Mouse (Mus musculus) spleen, postnatal 10 days (tissue): ENCODE measurements at regions not wholly inside any gene's neighbourhood (a gene's known extent, or its start where the extent isn't known, plus 50 kb on each side); places are given as distances from the start of the nearest gene placed in this dataset.
A peak's percentile ranks its signal among the peaks of the same experiment; 100 is the strongest.

Experiments used
- DNase-seq, 2 experiments: peaks; one replicate each; pipeline ENCODE4 v3.0.0; 2021 to 2022; ENCODE audit warnings: low spot score in 2 of 2

- DNase-seq: no peak
Observed at GRCm38 (mm10) chr15:37166744-37167143, 159.2 kb upstream of the Zfp706 start.

- no peak for DNase-seq
Observed at GRCm38 (mm10) chr15:37165887-37166507, 158.4 kb upstream of the Zfp706 start.

GRCm38 (mm10) chr15:37165216-37165615 lies 157.6 kb upstream of the Zfp706 start:
- DNase-seq: no peak

GRCm38 (mm10) chr15:37164191-37165135 lies 156.9 kb upstream of the Zfp706 start:
- DNase-seq: no peak

- no peak for DNase-seq
Observed at GRCm38 (mm10) chr15:37159956-37160355, 152.4 kb upstream of the Zfp706 start.

GRCm38 (mm10) chr15:37159349-37159748 lies 151.8 kb upstream of the Zfp706 start:
- DNase-seq: no peak

GRCm38 (mm10) chr15:37157386-37157785 lies 149.8 kb upstream of the Zfp706 start:
- no peak for DNase-seq

- no peak for DNase-seq
Observed at GRCm38 (mm10) chr15:37154934-37155333, 147.4 kb upstream of the Zfp706 start.

GRCm38 (mm10) chr15:37153177-37153576 lies 145.6 kb upstream of the Zfp706 start:
- no peak for DNase-seq

- peak; percentile 26 to 46 for DNase-seq
Observed at GRCm38 (mm10) chr15:37135590-37136164, 128.1 kb upstream of the Zfp706 start.

GRCm38 (mm10) chr15:37134913-37135589 lies 127.5 kb upstream of the Zfp706 start:
- peak in 1 of 2 experiments; percentile 17 for DNase-seq

- DNase-seq: no peak
Observed at GRCm38 (mm10) chr15:37134386-37134785, 126.8 kb upstream of the Zfp706 start.

- no peak for DNase-seq
Observed at GRCm38 (mm10) chr15:37133916-37134315, 126.3 kb upstream of the Zfp706 start.

GRCm38 (mm10) chr15:37127681-37128080 lies 120.1 kb upstream of the Zfp706 start:
- no peak for DNase-seq

GRCm38 (mm10) chr15:37127170-37127569 lies 119.6 kb upstream of the Zfp706 start:
- no peak for DNase-seq

GRCm38 (mm10) chr15:37125823-37126222 lies 118.2 kb upstream of the Zfp706 start:
- DNase-seq: no peak

- no peak for DNase-seq
Observed at GRCm38 (mm10) chr15:37124951-37125350, 117.4 kb upstream of the Zfp706 start.

GRCm38 (mm10) chr15:37124299-37124698 lies 116.7 kb upstream of the Zfp706 start:
- no peak for DNase-seq

- DNase-seq: peak; percentile 49 to 82
Observed at GRCm38 (mm10) chr15:37120381-37120780, 112.8 kb upstream of the Zfp706 start.

- peak; percentile 21 to 79 for DNase-seq
Observed at GRCm38 (mm10) chr15:37114119-37114518, 106.5 kb upstream of the Zfp706 start.

- no peak for DNase-seq
Observed at GRCm38 (mm10) chr15:37110462-37110861, 102.9 kb upstream of the Zfp706 start.

GRCm38 (mm10) chr15:37102035-37102555 lies 94.5 kb upstream of the Zfp706 start:
- DNase-seq: no peak
